Mouse (Mus musculus): ENCODE data around the gene Stk24.

DNA sequence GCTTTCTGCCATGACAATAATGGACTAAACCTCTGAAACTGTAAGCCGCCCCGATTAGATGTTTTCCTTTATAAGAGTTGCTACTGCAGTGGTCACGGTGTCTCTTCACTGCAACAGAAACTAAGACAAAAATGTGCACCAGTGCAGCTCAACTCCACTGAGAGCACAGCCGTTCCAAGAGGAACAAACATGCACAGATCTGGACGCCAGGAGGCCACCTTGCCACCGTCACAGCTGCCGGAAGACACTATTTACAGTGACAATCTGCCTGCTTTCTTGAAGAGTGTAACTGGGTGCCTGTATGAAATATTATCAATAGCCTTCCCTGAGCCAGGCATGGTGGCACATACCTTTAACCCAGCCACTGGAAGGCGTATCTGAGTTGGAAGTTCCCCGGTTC, 6.8 kb downstream of the Stk24 start:
- TF ChIP-seq CTCF (IDR thresholded peaks at IDR 0.05; ENCODE audit: borderline replicate concordance, insufficient read depth, low read depth, low read length) = no peak
- TF ChIP-seq POLR2A (IDR thresholded peaks at IDR 0.05; ENCODE audit: borderline replicate concordance, insufficient read depth, low read length) = no peak

All from cerebellum, adult 2 months (tissue).